Comparison of ENCODE assay signal across 8 mouse cellular contexts in the genomic region with DNA sequence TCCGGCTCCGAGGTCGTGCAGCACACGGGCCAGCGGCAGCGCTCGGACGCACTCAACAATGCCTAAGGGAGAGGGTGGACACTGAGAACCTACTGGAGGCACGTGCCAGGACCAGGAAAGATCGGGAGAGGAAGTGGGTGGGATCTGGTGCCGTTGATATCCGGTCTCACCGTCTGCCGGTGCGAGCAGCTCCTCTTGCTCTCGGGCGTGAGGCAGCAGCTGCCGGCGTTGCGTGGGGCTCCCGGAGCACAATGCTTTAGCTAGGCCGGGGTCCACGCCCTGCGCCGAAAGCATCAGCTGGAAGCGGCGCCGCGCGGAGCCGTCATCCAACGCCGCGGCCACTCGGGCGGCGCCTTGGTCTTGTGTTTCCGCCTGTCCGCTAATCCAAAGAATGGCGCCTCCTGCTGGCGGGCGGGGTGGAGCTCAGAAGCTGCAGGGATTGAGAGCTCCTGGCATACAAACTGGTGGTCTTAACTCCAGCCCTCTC. TPM values are rescaled to one million over a fixed set of nuclear protein-coding genes. Genes with fewer than 3 reads are reported as not detected.
DNase-seq lines count a peak whose midpoint lies in the region; ATAC-seq and TF ChIP-seq lines count a peak whose summit lies in the region.

A gene (minus strand): TSS at position 85 of the 487 bp plus-strand sequence.

- peak; percentile 96 for DNase-seq in brain, embryonic 14.5 days (ENCODE audit: low read depth)
- peak; percentile 92 for DNase-seq in kidney, postnatal 0 days (ENCODE audit: low spot score)
- peak; percentile 97 for DNase-seq in liver, embryonic 11.5 days (ENCODE audit: low spot score)
- peak; percentile 93 for DNase-seq in naive thymus-derived CD4-positive, alpha-beta T cell, adult 2 months (ENCODE audit: low read depth)

- H3K4me1 ChIP-seq in erythroblast, embryonic 14.5 days (ENCODE audit: control insufficient read depth): peaks cover 60% of the 10 kb centered on the region
- H3K4me1 ChIP-seq in heart, embryonic 12.5 days (replicated peaks): peaks cover 30% of the 10 kb centered on the region
- H3K4me1 ChIP-seq in kidney, postnatal 0 days (replicated peaks; ENCODE audit: insufficient read depth, low read length): peaks cover 25% of the 10 kb centered on the region
- peaks cover 19% of the 10 kb centered on the region for H3K4me1 ChIP-seq in liver, embryonic 11.5 days (replicated peaks; ENCODE audit: control insufficient read depth, insufficient read depth, low read length)
- peaks cover 8% of the 10 kb centered on the region; the same call in 1 of the 2 replicates for H3K4me1 ChIP-seq in stomach, embryonic 14.5 days (ENCODE audit: control insufficient read depth, insufficient read depth, low read length)

- H3K79me3 ChIP-seq in C2C12 (ENCODE audit: low read depth): peaks cover 13% of the 10 kb centered on the region

- under 1% methylated on average over 42 of the region's 42 CpGs for WGBS in heart, embryonic 12.5 days
- 0% methylated on average over 35 of the region's 42 CpGs for WGBS in kidney, postnatal 0 days
- WGBS in liver, embryonic 11.5 days: under 1% methylated on average over 42 of the region's 42 CpGs
- under 1% methylated on average over 42 of the region's 42 CpGs for WGBS in stomach, embryonic 14.5 days

- peak within 1 kb of the TSS; percentile 74 for H3ac ChIP-seq in C2C12 (ENCODE audit: control insufficient read depth, insufficient read length, low read depth)

- peak; percentile 62; the same call in 1 of the 2 replicates for TF ChIP-seq POLR2A in brain, embryonic 14.5 days (IDR thresholded peaks at IDR 0.05; ENCODE audit: borderline replicate concordance, extremely low read depth, insufficient read depth, insufficient read length, poor library complexity, severe bottlenecking)

- H3K36me3 ChIP-seq in C2C12 (ENCODE audit: control insufficient read depth, insufficient read depth): peaks cover 41% of the 10 kb centered on the region
- peaks cover 45% of the 10 kb centered on the region for H3K36me3 ChIP-seq in erythroblast, embryonic 14.5 days (ENCODE audit: control insufficient read depth)
- H3K36me3 ChIP-seq in heart, embryonic 12.5 days: peaks cover 38% of the 10 kb centered on the region
- H3K36me3 ChIP-seq in kidney, postnatal 0 days (ENCODE audit: insufficient read depth, low read length): peaks cover 32% of the 10 kb centered on the region
- peaks cover 31% of the 10 kb centered on the region for H3K36me3 ChIP-seq in liver, embryonic 11.5 days (ENCODE audit: control insufficient read depth, insufficient read depth, low read length)
- H3K36me3 ChIP-seq in stomach, embryonic 14.5 days (ENCODE audit: control insufficient read depth, insufficient read depth, low read length): peaks cover 33% of the 10 kb centered on the region

- H3K9ac ChIP-seq in heart, embryonic 12.5 days: peak within 1 kb of the TSS; percentile 78
- H3K9ac ChIP-seq in kidney, postnatal 0 days (ENCODE audit: low read depth, low read length): peak within 1 kb of the TSS; percentile 72
- H3K9ac ChIP-seq in liver, embryonic 11.5 days (ENCODE audit: low read depth, low read length): peak within 1 kb of the TSS; percentile 78
- peak within 1 kb of the TSS; percentile 52 for H3K9ac ChIP-seq in stomach, embryonic 14.5 days (replicated peaks; ENCODE audit: low read depth, low read length)

- peak; percentile 92 for TF ChIP-seq CTCF in C2C12 (IDR thresholded peaks at IDR 0.05; ENCODE audit: control insufficient read depth, insufficient read depth, insufficient read length)
- TF ChIP-seq CTCF in brain, embryonic 14.5 days (IDR thresholded peaks at IDR 0.05; ENCODE audit: borderline replicate concordance, extremely low read depth, insufficient read depth, insufficient read length): peak; percentile 96
- TF ChIP-seq CTCF in kidney, postnatal 0 days (IDR thresholded peaks at IDR 0.05; ENCODE audit: low read depth): peak; percentile 83

- H3K79me2 ChIP-seq in C2C12 (ENCODE audit: control insufficient read depth, insufficient read depth): peaks cover 30% of the 10 kb centered on the region

- peaks cover 24% of the 10 kb centered on the region for H3K27me3 ChIP-seq in C2C12 (ENCODE audit: control insufficient read depth, insufficient read depth, insufficient read length)
- H3K27me3 ChIP-seq in erythroblast, embryonic 14.5 days (ENCODE audit: control insufficient read depth): peaks cover 29% of the 10 kb centered on the region
- peaks cover 31% of the 10 kb centered on the region for H3K27me3 ChIP-seq in heart, embryonic 12.5 days (replicated peaks)
- peaks cover 20% of the 10 kb centered on the region for H3K27me3 ChIP-seq in kidney, postnatal 0 days (ENCODE audit: insufficient read depth, low read length)
- peaks cover 28% of the 10 kb centered on the region for H3K27me3 ChIP-seq in liver, embryonic 11.5 days (replicated peaks; ENCODE audit: control insufficient read depth, insufficient read depth, low read length)
- H3K27me3 ChIP-seq in stomach, embryonic 14.5 days (ENCODE audit: control insufficient read depth, insufficient read depth, low read length): peaks cover 19% of the 10 kb centered on the region

- peak within 1 kb of the TSS; percentile 85 for H3K4me2 ChIP-seq in heart, embryonic 12.5 days
- H3K4me2 ChIP-seq in kidney, postnatal 0 days (ENCODE audit: low read length): peak within 1 kb of the TSS; percentile 88
- peak within 1 kb of the TSS; percentile 64 for H3K4me2 ChIP-seq in liver, embryonic 11.5 days
- peak within 1 kb of the TSS; percentile 68 for H3K4me2 ChIP-seq in stomach, embryonic 14.5 days (replicated peaks; ENCODE audit: low read depth, low read length)

- peak; percentile 78 for ATAC-seq in heart, embryonic 12.5 days (ENCODE audit: insufficient number of reproducible peaks, low FRiP score)
- ATAC-seq in kidney, postnatal 0 days (replicated peaks; ENCODE audit: low FRiP score, low read depth): peak; percentile 77
- peak; percentile 76 for ATAC-seq in liver, embryonic 11.5 days (replicated peaks; ENCODE audit: low FRiP score)
- ATAC-seq in stomach, embryonic 14.5 days (ENCODE audit: insufficient number of reproducible peaks, insufficient read depth, low FRiP score, low read depth): peak; percentile 73

- H3K9me3 ChIP-seq in erythroblast, embryonic 14.5 days (ENCODE audit: control insufficient read depth, low read length): no peaks in the 10 kb centered on the region
- H3K9me3 ChIP-seq in heart, embryonic 12.5 days (replicated peaks): no peaks in the 10 kb centered on the region
- H3K9me3 ChIP-seq in kidney, postnatal 0 days (replicated peaks; ENCODE audit: low read length): no peaks in the 10 kb centered on the region
- H3K9me3 ChIP-seq in liver, embryonic 11.5 days (ENCODE audit: control insufficient read depth, low read length): no peaks in the 10 kb centered on the region
- no peaks in the 10 kb centered on the region for H3K9me3 ChIP-seq in stomach, embryonic 14.5 days (ENCODE audit: control insufficient read depth, low read depth, low read length)

- peak within 1 kb of the TSS; percentile 89 for H3K27ac ChIP-seq in heart, embryonic 12.5 days (ENCODE audit: poor library complexity, severe bottlenecking)
- H3K27ac ChIP-seq in kidney, postnatal 0 days: peak within 1 kb of the TSS; percentile 92
- H3K27ac ChIP-seq in liver, embryonic 11.5 days (ENCODE audit: low read depth, low read length): peak within 1 kb of the TSS; percentile 89
- peak within 1 kb of the TSS; percentile 83 for H3K27ac ChIP-seq in stomach, embryonic 14.5 days (ENCODE audit: low read length)

- H3K4me3 ChIP-seq in C2C12 (ENCODE audit: insufficient read depth, poor library complexity, severe bottlenecking): peak within 1 kb of the TSS; percentile 87
- H3K4me3 ChIP-seq in erythroblast, embryonic 14.5 days (replicated peaks): peak within 1 kb of the TSS; percentile 82
- H3K4me3 ChIP-seq in heart, embryonic 12.5 days: peak within 1 kb of the TSS; percentile 71
- H3K4me3 ChIP-seq in kidney, postnatal 0 days (replicated peaks; ENCODE audit: low read depth, low read length): peak within 1 kb of the TSS; percentile 53
- peak within 1 kb of the TSS; percentile 64 for H3K4me3 ChIP-seq in liver, embryonic 11.5 days (ENCODE audit: low read depth, low read length)
- H3K4me3 ChIP-seq in stomach, embryonic 14.5 days (ENCODE audit: low read depth, low read length): peak within 1 kb of the TSS; percentile 58

TF ChIP-seq in C2C12, 6 proteins besides CTCF, POLR2A, EP300 and RAD21:
- no peak for TF ChIP-seq MYOG (IDR thresholded peaks at IDR 0.05; ENCODE audit: control insufficient read depth, extremely low read depth, insufficient read length)
- TF ChIP-seq MAX (IDR thresholded peaks at IDR 0.05): peak; percentile 97
- TF ChIP-seq USF1 (IDR thresholded peaks at IDR 0.05; ENCODE audit: low read depth): peak; percentile 80

RNA-seq across cellular contexts. Expression of the gene that starts here (rescaled TPM):
- polyA plus RNA-seq in C2C12 (2012; fragmentation: generic; extraction: Trizol): 47.6 TPM
- polyA plus RNA-seq in brain, embryonic 14.5 days (2012; rRNA removed): 30.7 and 37.2 TPM in 2 replicates
- 0.47 and 0.81 TPM in 2 replicates for polyA plus RNA-seq in erythroblast, embryonic 14.5 days (2012)
- polyA plus RNA-seq in heart, embryonic 12.5 days (2016; fragmentation: Nextera tagmentation; extraction: Ambion mirVana): 5.6 TPM in 2 replicates
- polyA plus RNA-seq in kidney, postnatal 0 days (2015; fragmentation: Nextera tagmentation; extraction: Ambion mirVana): 11.7 and 12.6 TPM in 2 replicates
- 8.1 and 9.7 TPM in 2 replicates for polyA plus RNA-seq in liver, embryonic 11.5 days (2014; fragmentation: Nextera tagmentation; extraction: Ambion mirVana)
- 4.6 and 6.8 TPM in 2 replicates for polyA plus RNA-seq in stomach, embryonic 14.5 days (2014; fragmentation: Nextera tagmentation; extraction: Ambion mirVana)

Comparison
In these comparisons a context has a peak if more than half of its experiments do, and no peak if none do; other contexts are left out.
1. Peak in every context shown above with its lines: DNase-seq, ATAC-seq, H3K4me3 ChIP-seq and H3K27ac ChIP-seq.